Mouse (Mus musculus) cerebellum, adult 2 months (tissue): Measurements from ENCODE around the gene Trappc10. TPM values are rescaled to one million over a fixed set of nuclear protein-coding genes. Genes with fewer than 3 reads are reported as not detected.

ENCODE experiments used
- DNase-seq, 2 experiments: peaks; one replicate each; pipeline ENCODE4 v3.0.0; 2021
- H3K27ac ChIP-seq: fragments of 200-500 bp; 2 replicates; pipeline ENCODE4 v1.5.1; 2012; ENCODE audit warnings: low read length, control low read depth, inconsistent platforms; ENCODE audit not compliant: insufficient read depth
- H3K27me3 ChIP-seq: fragments of 200-500 bp; 2 replicates; pipeline ENCODE4 v1.6.1; 2012; ENCODE audit warnings: inconsistent platforms, mild to moderate bottlenecking, low read length, moderate library complexity; ENCODE audit not compliant: control insufficient read depth, insufficient read depth
- H3K4me1 ChIP-seq: fragments of 200-500 bp; 2 replicates; pipeline ENCODE4 v1.6.1; 2011; ENCODE audit warnings: low read length; ENCODE audit not compliant: control insufficient read depth, insufficient read depth
- H3K4me3 ChIP-seq: fragments of 200-500 bp; replicated peaks from 2 replicates; pipeline ENCODE3; 2011; ENCODE audit warnings: mild to moderate bottlenecking, low read depth, low read length, control low read depth; ENCODE audit not compliant: insufficient read depth
- CTCF ChIP-seq: fragments of 200-500 bp; IDR thresholded peaks from 2 replicates; pipeline ENCODE4 v1.5.1; 2011; ENCODE audit warnings: low read depth, mild to moderate bottlenecking, control low read depth, low read length, moderate library complexity, borderline replicate concordance; ENCODE audit not compliant: insufficient read depth
- POLR2A ChIP-seq: fragments of 200-500 bp; IDR thresholded peaks from 2 replicates; pipeline ENCODE4 v1.6.1; 2011; ENCODE audit warnings: low read length, control low read depth, borderline replicate concordance; ENCODE audit not compliant: insufficient read depth
- WGBS: fragments of 180-500 bp; shearing (Covaris S2); methylation state at CpG from one replicate; pipeline ENCODE4 v1.1.7; 2018; 5-methylcytosine and 5-hydroxymethylcytosine counted together
- polyA plus RNA-seq: library from polyadenylated mRNA; depleted of rRNA; stranded (reverse); fragments of >200 nt; gene quantifications from 2 replicates; pipeline ENCODE4 v1.2.3, GENCODE M21; 2012

The Trappc10 gene
- polyA plus RNA-seq, 1 experiment = 74.3 TPM

DNA sequence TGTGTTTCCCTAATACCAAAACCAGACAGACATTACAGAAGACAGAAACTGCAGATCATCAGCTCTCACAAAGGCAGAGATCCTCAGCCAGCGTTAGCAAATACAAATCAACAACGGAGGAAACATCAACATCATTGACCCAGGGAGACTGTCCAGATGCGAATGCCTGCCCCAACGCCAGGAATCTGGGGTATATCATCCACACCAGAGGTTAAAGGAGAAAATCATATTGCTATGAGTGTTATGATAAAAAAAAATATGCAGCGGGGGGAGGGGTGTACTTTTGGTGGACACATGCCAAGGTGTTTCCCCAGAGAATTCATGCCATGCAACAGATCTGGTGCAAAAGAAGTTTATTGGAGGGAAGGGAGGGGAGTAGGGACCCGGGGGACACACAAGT is 87.5 kb downstream of the Trappc10 start:
- Histone ChIP-seq H3K27ac (no peak overlapping the region), H3K27me3 (no peaks in the 10 kb centered on the region), H3K4me1 (peaks cover 3% of the 10 kb centered on the region), H3K4me3 (no peak overlapping the region)
- 65% methylated on average over 6 of the region's 6 CpGs for WGBS
- TF ChIP-seq CTCF = no peak
- TF ChIP-seq POLR2A = no peak
- DNase-seq = no peak

- no peaks in the 10 kb centered on the region for H3K27me3 ChIP-seq
- H3K4me3 ChIP-seq = no peak overlapping the region
- peaks cover 7% of the 10 kb centered on the region; the same call in 1 of the 2 replicates for H3K4me1 ChIP-seq
- TF ChIP-seq CTCF (no peak), POLR2A (no peak)
- no peak overlapping the region for H3K27ac ChIP-seq
- DNase-seq = no peak
- 41% methylated on average over 10 of the region's 10 CpGs for WGBS
These were observed 95.3 kb downstream of the Trappc10 start for GRCm38 (mm10) chr10:78148834-78149766.

DNA sequence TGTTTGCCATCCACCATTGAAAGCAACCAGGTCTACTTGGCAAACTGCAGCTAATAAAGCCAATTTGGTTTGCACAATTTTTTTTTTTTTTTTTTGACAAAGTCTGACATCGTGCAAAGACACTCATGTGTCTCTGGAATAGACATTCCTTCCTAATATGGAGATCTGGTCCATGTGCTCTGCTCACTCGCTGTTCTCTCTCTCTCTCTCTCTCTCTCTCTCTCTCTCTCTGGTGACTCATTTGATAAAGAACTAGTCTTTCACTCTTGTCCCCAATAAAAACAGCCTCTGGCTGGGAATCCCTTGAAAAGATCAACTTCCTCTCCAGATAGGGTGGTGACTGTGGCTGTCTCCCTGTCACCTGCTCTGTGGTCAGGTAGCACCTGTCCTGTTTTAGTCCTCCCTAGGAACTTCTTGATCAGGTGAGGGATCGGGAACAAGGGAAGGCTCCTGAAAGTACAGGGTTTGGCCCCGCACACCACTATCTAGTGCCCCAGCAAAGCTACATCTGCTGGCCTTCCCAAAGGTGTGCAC is 96.5 kb downstream of the Trappc10 start:
- H3K27ac ChIP-seq = no peak overlapping the region
- no peak for DNase-seq
- TF ChIP-seq POLR2A (no peak), CTCF (no peak)
- H3K27me3 ChIP-seq = no peaks in the 10 kb centered on the region
- H3K4me1 ChIP-seq = peaks cover 7% of the 10 kb centered on the region; the same call in 1 of the 2 replicates
- WGBS = 83% methylated on average over 4 of the region's 4 CpGs
- H3K4me3 ChIP-seq = no peak overlapping the region

DNA sequence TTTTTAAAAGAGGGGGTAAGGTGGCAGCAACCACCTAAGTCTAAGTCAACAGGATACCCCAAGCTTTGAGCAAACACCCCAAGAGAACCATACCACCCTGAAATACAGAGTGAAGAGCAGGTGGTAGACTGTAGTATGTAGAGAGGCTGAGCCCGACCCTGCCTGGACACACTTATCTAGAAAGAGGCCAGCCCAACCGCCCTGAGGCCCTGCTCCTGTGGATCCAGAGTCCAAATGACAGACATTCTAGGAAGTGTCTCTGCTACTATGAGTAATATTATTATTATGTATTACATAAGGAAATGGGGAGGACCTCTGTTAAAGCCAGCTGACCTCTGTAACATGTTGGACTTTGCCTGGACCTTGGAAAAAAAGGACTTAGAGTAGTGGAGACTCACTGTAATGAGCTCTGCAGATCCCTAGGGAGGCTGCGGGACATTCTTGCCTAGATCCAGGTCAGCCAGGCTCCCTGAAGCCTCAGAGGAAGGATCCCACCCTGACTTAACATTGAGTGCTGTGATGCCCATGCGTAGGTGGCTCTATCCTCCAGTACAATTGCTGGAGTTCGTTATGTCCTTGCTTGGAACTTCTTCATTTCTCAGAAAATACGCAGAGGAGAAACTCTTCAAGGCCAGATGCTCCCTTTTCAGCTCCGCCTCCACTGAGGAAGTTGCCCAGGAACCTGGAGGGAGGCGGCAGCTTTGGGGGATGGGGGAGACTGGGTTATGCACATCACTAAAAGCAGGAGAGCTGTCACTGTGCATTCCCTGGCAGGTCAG is 100.5 kb downstream of the Trappc10 start:
- DNase-seq = no peak
- Histone ChIP-seq H3K27ac (no peak overlapping the region), H3K4me1 (no peaks in the 10 kb centered on the region; the same call in 1 of the 2 replicates), H3K27me3 (no peaks in the 10 kb centered on the region), H3K4me3 (no peak overlapping the region)
- TF ChIP-seq CTCF (no peak), POLR2A (no peak)
- 50% methylated on average over 8 of the region's 8 CpGs for WGBS

DNA sequence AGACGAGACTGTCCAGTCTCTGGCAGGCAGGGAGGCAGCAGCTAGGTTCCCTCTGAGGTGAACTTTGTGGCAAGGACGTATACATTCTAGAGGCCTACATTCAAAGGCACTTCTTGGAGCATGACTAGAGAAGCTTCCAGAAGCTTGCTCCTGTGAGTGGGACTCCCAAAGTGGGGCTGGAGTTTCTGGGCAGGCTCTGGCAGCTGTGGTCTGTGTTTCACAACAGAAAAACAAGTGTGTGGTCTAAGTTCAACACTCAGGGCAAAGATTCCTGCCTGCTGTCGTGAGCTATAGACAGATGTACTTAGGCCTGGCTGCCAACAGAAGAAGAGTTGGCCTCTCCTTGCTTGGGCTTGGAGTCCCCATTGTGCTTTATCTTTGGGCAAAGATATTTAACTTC is 103.6 kb downstream of the Trappc10 start:
- Histone ChIP-seq H3K4me1 (no peaks in the 10 kb centered on the region; the same call in 1 of the 2 replicates), H3K27me3 (no peaks in the 10 kb centered on the region), H3K4me3 (no peak overlapping the region), H3K27ac (no peak overlapping the region)
- TF ChIP-seq POLR2A (no peak), CTCF (no peak)
- DNase-seq = no peak
- 43% methylated on average over 3 of the region's 3 CpGs for WGBS

GRCm38 (mm10) chr10:78140251-78140600 is 104.2 kb downstream of the Trappc10 start:
- H3K27me3 ChIP-seq = no peaks in the 10 kb centered on the region
- H3K4me1 ChIP-seq = no peaks in the 10 kb centered on the region; the same call in 1 of the 2 replicates
- DNase-seq = no peak
- WGBS = 97% methylated on average over 1 of the region's 1 CpGs
- no peak for TF ChIP-seq CTCF
- no peak for TF ChIP-seq POLR2A
- H3K27ac ChIP-seq = no peak overlapping the region
- no peak overlapping the region for H3K4me3 ChIP-seq

GRCm38 (mm10) chr10:78139572-78140250 is 104.7 kb downstream of the Trappc10 start:
- H3K27me3 ChIP-seq = no peaks in the 10 kb centered on the region
- WGBS = 75% methylated on average over 11 of the region's 11 CpGs
- H3K4me3 ChIP-seq = no peak overlapping the region
- no peak for DNase-seq
- H3K4me1 ChIP-seq = no peaks in the 10 kb centered on the region; the same call in 1 of the 2 replicates
- TF ChIP-seq CTCF = no peak
- TF ChIP-seq POLR2A = no peak
- no peak overlapping the region for H3K27ac ChIP-seq
